Mouse (Mus musculus): ENCODE results near the gene Chst11.

Gene Chst11

GRCm38 (mm10) chr10:83078723-83079122 lies 93.4 kb downstream of the Chst11 start:
- DNase-seq (ENCODE audit: low spot score): no peak

GRCm38 (mm10) chr10:83079755-83080154 lies 94.5 kb downstream of the Chst11 start:
- DNase-seq (ENCODE audit: low spot score): no peak

DNA sequence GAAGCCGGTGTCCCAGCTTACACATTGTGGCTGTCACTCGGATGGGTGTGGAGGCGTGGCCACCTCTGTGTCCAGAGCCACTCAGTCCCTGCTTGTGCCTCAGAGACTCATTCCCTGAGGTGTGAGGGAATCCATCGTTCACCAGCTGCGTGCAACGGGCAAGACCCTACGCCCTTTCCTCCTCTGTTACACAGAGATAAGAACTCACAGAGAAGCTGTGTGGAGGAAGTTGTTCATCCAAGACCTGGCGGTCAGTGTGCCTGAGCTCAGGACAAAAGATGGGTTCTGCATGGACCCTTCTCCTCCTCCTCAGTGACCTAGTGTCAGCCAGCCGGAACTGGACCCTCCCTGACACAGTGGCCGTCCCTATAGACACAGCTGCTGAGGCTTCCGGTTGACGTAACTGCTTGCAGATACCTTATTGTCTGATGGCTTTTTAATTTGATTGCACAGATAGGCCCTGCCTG lies 95.0 kb downstream of the Chst11 start:
- DNase-seq (ENCODE audit: low spot score): peak; percentile 8

DNA sequence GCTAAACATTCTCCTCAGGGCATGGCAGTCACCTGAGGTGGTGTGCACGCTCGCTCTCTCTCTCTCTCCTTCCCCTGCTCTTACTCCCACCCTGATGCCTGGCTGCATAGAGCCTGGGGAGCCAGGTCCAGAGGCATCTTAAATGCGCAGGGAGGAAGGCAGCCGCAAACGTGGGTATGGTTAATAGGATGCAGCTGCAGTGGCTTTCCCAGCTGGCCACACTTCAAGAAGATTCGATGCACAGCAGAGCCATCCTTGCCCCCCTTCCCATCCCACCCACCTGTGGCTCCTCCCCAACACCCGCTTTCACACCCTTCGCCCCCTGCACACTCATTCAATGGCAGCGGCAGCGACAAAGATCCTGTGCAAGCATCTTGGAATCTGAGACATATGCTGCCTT lies 95.6 kb downstream of the Chst11 start:
- no peak for DNase-seq (ENCODE audit: low spot score)

DNA sequence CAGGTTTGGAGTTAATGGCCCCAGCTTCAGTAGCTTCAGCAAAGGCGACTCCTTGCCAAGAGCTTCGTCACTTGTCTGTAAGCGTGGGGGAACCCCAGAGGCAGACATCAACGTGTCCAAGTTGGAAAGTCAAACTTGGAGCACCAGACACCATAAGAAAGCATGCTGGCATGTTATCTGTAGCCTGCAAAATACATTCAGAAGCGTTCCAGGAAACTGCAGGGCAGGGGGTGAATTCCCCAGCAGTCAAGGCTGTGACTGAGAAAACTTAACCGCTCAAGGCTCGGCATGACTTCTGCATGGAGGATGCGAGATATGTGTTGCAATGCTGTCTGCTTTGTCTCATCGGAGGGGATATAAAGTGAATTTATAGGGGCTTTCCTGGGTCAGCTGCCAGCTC lies 98.6 kb downstream of the Chst11 start:
- no peak for DNase-seq (ENCODE audit: low spot score)

DNA sequence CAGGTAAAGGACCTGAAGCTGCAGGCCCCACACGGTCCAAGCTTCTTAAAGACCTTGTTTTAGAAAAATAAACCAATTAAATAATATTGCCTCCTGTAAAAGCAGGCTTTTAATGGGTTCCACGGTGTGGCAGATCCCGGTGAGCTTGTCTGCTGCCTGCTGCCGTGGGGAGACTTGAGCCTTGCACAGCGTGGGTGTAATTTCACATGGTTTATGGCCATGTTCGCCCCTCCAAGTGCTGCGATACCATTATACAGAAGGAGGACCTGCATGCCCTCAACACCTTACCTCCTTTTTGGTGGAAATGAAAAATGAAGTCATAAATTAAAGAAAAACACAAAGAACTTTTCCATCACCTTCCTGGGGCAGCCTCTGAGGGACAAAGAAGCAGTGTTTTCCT lies 103.0 kb downstream of the Chst11 start:
- no peak for DNase-seq (ENCODE audit: low spot score)

- no peak for DNase-seq (ENCODE audit: low spot score)
Observed at GRCm38 (mm10) chr10:83088826-83089225, 103.5 kb downstream of the Chst11 start.

GRCm38 (mm10) chr10:83090185-83090584 lies 104.9 kb downstream of the Chst11 start:
- no peak for DNase-seq (ENCODE audit: low spot score)

GRCm38 (mm10) chr10:83093705-83094104 lies 108.4 kb downstream of the Chst11 start:
- no peak for DNase-seq (ENCODE audit: low spot score)

DNA sequence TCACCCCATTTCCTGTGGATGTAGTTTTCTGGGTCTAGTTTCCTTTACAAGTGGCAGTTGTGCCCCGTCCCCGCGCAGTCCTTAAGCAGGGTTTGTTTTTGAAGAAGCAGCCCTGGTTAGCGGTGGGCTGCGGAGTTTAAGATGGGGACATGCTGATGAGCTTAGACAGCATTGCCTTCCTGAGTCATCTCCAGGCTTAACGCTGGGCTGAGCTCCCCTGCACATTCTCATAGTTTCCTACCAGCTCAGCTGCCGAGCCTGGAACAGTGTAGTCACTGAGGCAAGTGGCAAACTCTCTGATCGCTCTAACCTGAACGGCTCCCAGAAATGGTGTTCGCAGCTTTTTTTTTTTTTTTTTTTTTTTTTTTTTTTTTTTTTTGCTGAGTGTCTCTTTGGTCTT lies 109.0 kb downstream of the Chst11 start:
- no peak for DNase-seq (ENCODE audit: low spot score)

DNA sequence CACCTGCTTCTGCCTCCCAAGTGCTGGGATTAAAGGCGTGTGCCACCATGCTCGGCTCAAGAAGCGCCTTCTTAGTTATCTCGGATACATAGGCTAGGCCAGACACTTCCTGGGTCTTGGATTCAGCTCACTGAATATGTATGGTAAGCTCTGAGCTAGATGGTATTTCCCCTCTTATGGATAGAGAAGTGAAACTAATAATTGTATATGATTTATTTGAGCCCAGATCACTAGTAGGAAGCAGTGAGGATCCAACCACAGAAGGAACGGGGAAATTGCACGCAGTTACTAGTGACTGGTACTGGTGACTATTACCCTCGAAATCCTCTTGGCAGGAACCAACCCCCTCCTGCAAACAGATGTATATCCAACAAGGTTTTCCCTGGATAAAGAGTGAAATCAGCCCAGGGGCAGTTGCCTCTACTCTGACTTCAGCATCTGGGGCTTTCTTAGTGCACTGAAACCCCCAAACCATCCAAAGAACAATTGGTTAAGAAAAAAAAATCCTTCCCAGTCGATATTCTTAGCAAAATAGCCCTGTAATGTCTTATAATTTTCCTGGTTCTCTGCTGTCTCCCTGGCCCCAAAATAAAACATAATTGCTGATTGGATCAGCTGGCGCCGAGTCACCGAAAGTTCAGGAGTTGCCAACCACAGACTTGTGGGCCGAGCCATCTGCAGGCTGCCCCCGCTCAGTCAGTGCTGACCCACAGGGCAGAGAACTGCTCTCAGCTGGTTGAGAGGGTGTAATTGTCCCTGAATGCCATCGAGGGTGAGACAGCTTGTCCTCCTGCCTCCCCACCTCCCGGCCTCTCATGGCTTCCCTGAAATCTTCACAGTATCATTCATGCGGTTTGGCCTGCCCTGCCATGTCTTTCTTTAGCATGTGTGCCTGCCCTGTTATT lies 109.8 kb downstream of the Chst11 start:
- no peak for DNase-seq (ENCODE audit: low spot score)

DNA sequence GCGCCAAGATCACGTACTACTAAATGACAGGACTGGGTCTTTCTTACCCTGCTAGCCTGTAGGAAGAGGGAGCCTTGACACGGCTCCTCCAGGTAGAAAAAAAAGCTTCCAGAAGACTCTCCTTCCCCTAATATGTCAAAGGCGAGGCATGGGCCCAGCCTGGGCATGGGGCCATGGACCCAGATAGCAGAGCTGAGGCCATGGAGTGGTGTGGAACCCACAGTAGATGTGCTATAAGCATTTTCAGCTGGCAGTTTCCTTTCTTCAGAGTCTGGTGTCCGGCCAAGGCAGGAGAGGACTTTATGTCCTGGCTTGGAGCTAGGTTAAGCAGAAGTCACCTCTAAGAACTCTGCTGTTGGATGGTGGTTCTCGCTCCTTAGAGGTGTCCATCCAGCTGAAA lies 111.0 kb downstream of the Chst11 start:
- no peak for DNase-seq (ENCODE audit: low spot score)

- peak; percentile 39 for DNase-seq (ENCODE audit: low spot score)
Observed at GRCm38 (mm10) chr10:83098940-83099339, 113.6 kb downstream of the Chst11 start.

DNA sequence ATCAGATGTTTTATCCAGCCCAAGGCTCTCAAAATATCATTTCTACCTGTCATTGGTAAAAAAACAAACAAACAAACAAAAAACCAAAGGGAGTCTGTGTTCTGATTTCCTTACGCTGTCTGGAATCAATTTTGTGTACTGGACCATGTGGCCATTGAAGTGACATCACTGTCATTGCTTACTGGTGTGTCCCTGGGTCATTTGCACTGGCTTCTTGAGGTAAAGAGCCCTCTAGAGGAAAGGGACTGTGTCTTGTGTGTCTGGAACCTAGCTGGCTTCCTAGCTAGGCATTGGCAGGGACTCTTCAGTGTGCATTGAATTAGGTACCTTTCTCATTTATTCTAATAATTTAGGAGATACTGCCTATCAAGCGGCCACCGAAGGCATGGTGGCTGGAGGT lies 114.4 kb downstream of the Chst11 start:
- no peak for DNase-seq (ENCODE audit: low spot score)

- no peak for DNase-seq (ENCODE audit: low spot score)
Observed at GRCm38 (mm10) chr10:83100890-83101289, 115.6 kb downstream of the Chst11 start.

DNA sequence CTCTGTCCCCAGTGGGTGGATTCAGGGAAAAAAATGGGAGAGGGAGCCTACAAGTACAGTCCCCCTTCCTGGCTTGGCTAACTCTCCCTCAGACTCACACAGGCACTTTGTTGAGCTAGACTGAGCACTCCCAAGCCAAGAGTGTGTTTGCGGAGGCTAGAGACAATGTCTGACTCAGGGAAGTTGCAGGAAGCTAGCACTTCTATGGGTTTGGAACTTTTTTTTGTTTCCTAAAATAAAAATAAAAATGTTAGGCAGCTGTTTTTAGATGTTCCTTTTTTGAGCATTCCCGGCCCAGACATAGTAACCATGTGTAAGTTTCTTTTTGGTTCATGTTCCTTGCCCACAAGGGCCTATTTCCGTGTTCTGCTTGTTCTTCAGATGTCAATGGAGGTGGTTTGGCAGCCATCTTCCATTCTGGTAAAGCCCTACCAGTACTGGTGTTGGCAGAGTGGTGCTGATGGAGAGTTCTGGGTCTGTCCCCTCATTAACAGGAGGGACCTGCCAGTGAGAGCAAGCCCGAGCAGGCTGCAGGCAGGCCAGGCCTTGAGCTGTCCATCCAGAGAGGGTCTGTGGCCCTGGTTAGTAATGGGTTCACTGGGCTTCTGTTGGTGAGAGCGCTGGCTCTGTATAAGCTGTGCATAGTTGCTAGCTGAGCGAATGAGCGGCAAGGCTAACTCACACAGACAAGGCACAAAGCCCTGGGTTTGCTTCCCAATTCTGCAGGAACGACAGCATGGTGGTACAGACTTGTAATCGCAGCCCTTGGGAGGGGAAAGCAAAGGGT lies 116.3 kb downstream of the Chst11 start:
- DNase-seq (ENCODE audit: low spot score): no peak

GRCm38 (mm10) chr10:83102745-83103144 lies 117.4 kb downstream of the Chst11 start:
- no peak for DNase-seq (ENCODE audit: low spot score)

DNA sequence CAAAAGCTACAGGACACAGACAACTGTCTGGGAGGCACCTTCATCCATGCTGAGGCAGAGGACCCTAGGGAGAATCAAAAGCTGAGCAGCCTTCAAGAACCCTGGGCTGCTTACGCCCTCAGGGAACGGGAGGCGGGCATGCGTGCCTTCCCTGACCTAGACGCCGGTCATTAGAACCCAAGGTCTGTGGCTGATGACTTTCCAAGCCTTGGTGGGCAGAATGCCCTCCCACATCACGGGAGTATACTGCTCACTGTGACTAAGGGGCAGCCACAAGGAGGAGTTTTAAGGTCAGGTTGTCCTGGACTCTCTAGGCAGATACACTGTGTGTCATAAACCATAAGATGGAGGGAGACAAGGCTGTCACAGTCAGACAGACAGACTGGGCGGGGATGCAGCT lies 118.9 kb downstream of the Chst11 start:
- no peak for DNase-seq (ENCODE audit: low spot score)

DNA sequence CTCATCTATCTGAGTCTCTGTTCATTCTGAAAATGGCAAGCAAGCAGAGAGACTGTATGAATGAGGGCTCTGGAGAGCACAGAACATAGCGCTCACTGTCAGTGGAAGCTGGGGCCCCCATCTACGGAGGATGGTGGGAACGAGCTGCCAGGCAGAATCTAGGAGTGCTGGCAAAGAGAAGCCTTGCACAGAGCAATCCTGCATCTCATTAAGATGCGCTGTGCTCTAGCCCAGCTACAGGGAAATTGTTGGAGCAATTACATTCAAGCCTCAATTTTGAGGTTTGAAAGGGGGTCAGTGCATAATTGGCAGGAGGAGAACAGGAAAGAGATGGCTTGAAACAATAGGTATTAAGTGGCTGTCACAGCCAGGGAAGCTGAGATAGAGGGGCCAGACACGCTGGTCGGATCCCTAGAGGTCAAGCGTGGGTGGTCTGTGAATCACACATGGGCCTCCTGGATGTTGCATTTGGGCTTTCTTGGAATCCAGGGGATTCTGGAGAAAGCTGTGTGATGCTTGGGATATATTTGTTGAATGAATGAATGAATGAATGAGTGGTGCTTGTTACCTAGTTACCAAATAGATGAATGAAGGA lies 121.0 kb downstream of the Chst11 start:
- DNase-seq (ENCODE audit: low spot score): no peak

- DNase-seq (ENCODE audit: low spot score): no peak
Observed at GRCm38 (mm10) chr10:83107385-83107784, 122.1 kb downstream of the Chst11 start.

DNA sequence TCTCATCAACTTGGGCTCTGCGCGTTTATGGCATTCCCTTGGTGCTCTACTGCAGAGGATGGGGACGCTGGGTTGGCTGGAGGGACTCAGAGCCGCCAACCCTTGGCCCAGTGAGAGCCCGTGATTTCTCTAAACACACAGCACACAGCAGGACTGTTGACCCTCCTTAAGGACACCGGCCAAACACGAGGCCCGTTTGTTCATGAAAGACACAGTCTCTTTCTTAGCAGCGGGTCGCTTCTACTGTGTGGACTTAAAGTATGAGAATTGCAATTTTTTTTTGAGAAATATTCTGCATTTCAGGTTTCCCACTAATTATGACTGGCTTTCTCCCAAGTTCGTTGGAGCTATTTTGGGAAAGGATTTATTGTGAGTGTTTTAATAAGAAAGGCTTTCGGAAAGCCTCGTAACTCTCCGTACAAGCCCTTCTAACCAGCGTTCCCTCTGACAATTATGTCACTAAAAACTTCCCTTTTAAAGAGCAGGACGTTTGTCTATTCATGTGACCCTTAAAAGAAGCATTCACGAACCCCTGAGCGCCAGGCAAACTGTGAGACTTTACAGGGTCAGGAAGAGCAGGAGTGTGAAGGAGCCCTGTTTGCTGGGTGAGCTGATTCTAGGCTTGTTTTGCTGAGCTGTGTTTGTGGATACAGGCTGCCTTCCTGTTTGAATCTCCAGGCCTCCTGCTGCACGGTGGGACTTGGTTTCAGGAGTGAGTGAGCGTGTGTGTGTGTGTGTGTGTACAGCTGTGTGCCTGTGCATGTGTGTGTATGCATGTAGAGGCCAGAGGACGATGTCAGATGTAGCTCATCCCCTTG lies 122.8 kb downstream of the Chst11 start:
- no peak for DNase-seq (ENCODE audit: low spot score)

DNA sequence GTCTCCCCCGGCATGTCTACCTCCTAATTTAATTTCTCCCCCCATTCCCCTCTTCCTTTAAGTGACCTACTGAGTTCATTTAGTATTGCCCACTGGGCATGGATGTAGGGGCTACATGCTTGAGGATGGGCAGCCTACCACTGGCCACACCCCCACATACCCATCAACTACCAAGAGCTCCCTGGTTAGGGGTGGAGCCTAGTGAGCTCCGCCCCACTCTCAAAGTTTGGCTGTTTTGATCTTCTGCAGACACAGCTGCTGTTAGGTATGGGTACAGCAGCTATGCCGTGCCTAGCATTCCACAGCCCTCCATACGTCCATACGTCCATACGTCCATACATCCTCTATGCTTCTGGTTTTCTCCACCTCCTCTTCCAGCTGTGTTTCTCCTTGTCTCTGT lies 123.6 kb downstream of the Chst11 start:
- no peak for DNase-seq (ENCODE audit: low spot score)
